Comparison of ENCODE assay signal across 13 mouse cellular contexts in genomic region chr1:78081761-78082160, GRCm38 (mm10).
DNase-seq lines count a peak whose midpoint lies in the region; ATAC-seq and TF ChIP-seq lines count a peak whose summit lies in the region.
"Had no signal": no experiment of that assay in that cellular context is flagged by ENCODE, and none has a peak within 500 bp of the region (broad histone marks: within the 10 kb centered on the region; RNA-seq: fewer than 3 reads in every experiment).

No protein-coding gene starts in this region.

- H3K27me3 ChIP-seq in kidney, adult 2 months (replicated peaks; ENCODE audit: control insufficient read depth, insufficient read depth, low read length): no peaks in the 10 kb centered on the region
- no peaks in the 10 kb centered on the region for H3K27me3 ChIP-seq in testis, adult 2 months (ENCODE audit: control insufficient read depth, insufficient read depth, low read length)
- no peaks in the 10 kb centered on the region for H3K27me3 ChIP-seq in limb, embryonic 11.5 days (ENCODE audit: control insufficient read depth, insufficient read depth, low read length)
- H3K27me3 ChIP-seq in forebrain, embryonic 14.5 days (replicated peaks; ENCODE audit: control insufficient read depth, insufficient read depth, low read length): peaks cover 6% of the 10 kb centered on the region

- no peaks in the 10 kb centered on the region for H3K9me3 ChIP-seq in limb, embryonic 11.5 days (ENCODE audit: control insufficient read depth, low read length)
- no peaks in the 10 kb centered on the region for H3K9me3 ChIP-seq in forebrain, embryonic 14.5 days (replicated peaks; ENCODE audit: control insufficient read depth, low read length)
- H3K9me3 ChIP-seq: hindbrain, embryonic 15.5 days had no signal

- peak; percentile 9 for DNase-seq in kidney, adult 2 months
- no peak for DNase-seq in kidney, adult 8-10 months
- no peak for DNase-seq in testis, postnatal 14 days (ENCODE audit: low spot score)
- DNase-seq in limb, embryonic 11.5 days (ENCODE audit: low spot score): peak; percentile 48
- peak; percentile 58 for DNase-seq in yolk sac, embryonic 10.5 days (ENCODE audit: low spot score)
- no peak for DNase-seq in forebrain, embryonic 14.5 days (ENCODE audit: low spot score)
- DNase-seq: adrenal gland, postnatal 25 days; cerebellum, adult 2 months; layer of hippocampus, postnatal 36 days; midbrain, embryonic 14.5 days had no signal

- no peak overlapping the region for H3K9ac ChIP-seq in limb, embryonic 11.5 days (ENCODE audit: low read length)
- H3K9ac ChIP-seq in forebrain, embryonic 14.5 days (ENCODE audit: low read length): no peak overlapping the region
- H3K9ac ChIP-seq: hindbrain, embryonic 15.5 days had no signal

- no peak for ATAC-seq in limb, embryonic 11.5 days (ENCODE audit: insufficient number of reproducible peaks, low FRiP score, low TSS enrichment, low read depth)
- no peak for ATAC-seq in forebrain, embryonic 14.5 days
- ATAC-seq in megakaryocyte-erythroid progenitor cell, adult 5-6 weeks (replicated peaks; ENCODE audit: low FRiP score, low TSS enrichment, poor library complexity, severe bottlenecking): no peak

- no peak overlapping the region for H3K27ac ChIP-seq in kidney, adult 2 months (ENCODE audit: insufficient read depth, low read depth, low read length)
- no peak overlapping the region for H3K27ac ChIP-seq in testis, adult 2 months (ENCODE audit: control insufficient read depth, insufficient read depth, low read depth, low read length)
- no peak overlapping the region for H3K27ac ChIP-seq in limb, embryonic 11.5 days (replicated peaks; ENCODE audit: low read depth, low read length)
- no peak overlapping the region for H3K27ac ChIP-seq in forebrain, embryonic 14.5 days (ENCODE audit: low read depth, low read length)
- H3K27ac ChIP-seq: hindbrain, embryonic 15.5 days had no signal

- 12% methylated on average over 18 of the region's 18 CpGs for WGBS in kidney, adult 2 months
- 22% methylated on average over 18 of the region's 18 CpGs for WGBS in limb, embryonic 11.5 days
- WGBS in forebrain, embryonic 14.5 days: 64% methylated on average over 18 of the region's 18 CpGs

- no peaks in the 10 kb centered on the region for H3K36me3 ChIP-seq in kidney, adult 2 months (ENCODE audit: control insufficient read depth, insufficient read depth, low read length)
- H3K36me3 ChIP-seq in testis, adult 2 months (ENCODE audit: control insufficient read depth, insufficient read depth, low read length): no peaks in the 10 kb centered on the region
- H3K36me3 ChIP-seq in limb, embryonic 11.5 days (ENCODE audit: control insufficient read depth, insufficient read depth, low read length): no peaks in the 10 kb centered on the region
- no peaks in the 10 kb centered on the region for H3K36me3 ChIP-seq in forebrain, embryonic 14.5 days (ENCODE audit: control insufficient read depth, insufficient read depth, low read length)
- H3K36me3 ChIP-seq: hindbrain, embryonic 15.5 days had no signal

- TF ChIP-seq POLR2A in kidney, adult 2 months (IDR thresholded peaks at IDR 0.05; ENCODE audit: low read depth, low read length): no peak
- no peak for TF ChIP-seq POLR2A in testis, adult 2 months (IDR thresholded peaks at IDR 0.05; ENCODE audit: control insufficient read depth, low read depth, low read length)

- H3K4me2 ChIP-seq in limb, embryonic 11.5 days (ENCODE audit: low read depth, severe bottlenecking): no peak overlapping the region
- H3K4me2 ChIP-seq in forebrain, embryonic 14.5 days (ENCODE audit: low read length): no peak overlapping the region
- H3K4me2 ChIP-seq: hindbrain, embryonic 15.5 days had no signal

- TF ChIP-seq CTCF in kidney, adult 2 months (conservative IDR thresholded peaks at IDR 0.05; ENCODE audit: insufficient read depth, insufficient read length, low read depth, low read length): no peak
- no peak for TF ChIP-seq CTCF in testis, adult 2 months (IDR thresholded peaks at IDR 0.05; ENCODE audit: control insufficient read depth, insufficient read depth, insufficient replicate concordance, low read depth, low read length)

- no peaks in the 10 kb centered on the region for H3K4me1 ChIP-seq in kidney, adult 2 months (ENCODE audit: control insufficient read depth, insufficient read depth, low read length)
- H3K4me1 ChIP-seq in testis, adult 2 months (ENCODE audit: control insufficient read depth, insufficient read depth, low read length): peaks cover 3% of the 10 kb centered on the region
- H3K4me1 ChIP-seq in limb, embryonic 11.5 days (ENCODE audit: control insufficient read depth, insufficient read depth, low read length): no peaks in the 10 kb centered on the region
- H3K4me1 ChIP-seq in forebrain, embryonic 14.5 days (ENCODE audit: control insufficient read depth, insufficient read depth, low read length): no peaks in the 10 kb centered on the region
- H3K4me1 ChIP-seq: hindbrain, embryonic 15.5 days had no signal

- H3K4me3 ChIP-seq in kidney, adult 2 months (ENCODE audit: insufficient read depth, low read depth, low read length): no peak overlapping the region
- H3K4me3 ChIP-seq in testis, adult 2 months (ENCODE audit: control insufficient read depth, low read depth, low read length): peak overlapping the region; percentile 81
- H3K4me3 ChIP-seq in limb, embryonic 11.5 days (ENCODE audit: low read depth, low read length): no peak overlapping the region
- no peak overlapping the region for H3K4me3 ChIP-seq in forebrain, embryonic 14.5 days (ENCODE audit: low read depth, low read length)
- H3K4me3 ChIP-seq: hindbrain, embryonic 15.5 days had no signal

Comparison
In these comparisons a context has a peak if more than half of its experiments do, and no peak if none do; other contexts are left out.
1. DNase-seq: peak in kidney, adult 2 months (single experiment), limb, embryonic 11.5 days (single experiment) and yolk sac, embryonic 10.5 days (single experiment); none in kidney, adult 8-10 months (0 of 2), testis, postnatal 14 days (single experiment) and forebrain, embryonic 14.5 days (single experiment).